Mouse (Mus musculus) ES-Bruce4 (cell line): Measurements from ENCODE around the gene Acsl4.

Experiments
- CTCF ChIP-seq: IDR thresholded peaks from one replicate; pipeline ENCODE4 v1.8.1; 2011; ENCODE audit warnings: low read depth, low read length
- POLR2A ChIP-seq: IDR thresholded peaks from one replicate; pipeline ENCODE4 v1.8.1; 2011; ENCODE audit warnings: low read length; ENCODE audit not compliant: insufficient read depth

GRCm38 (mm10) chrX:142304592-142304991 is 85.7 kb downstream of the Acsl4 start:
- TF ChIP-seq POLR2A (no peak), CTCF (no peak)
